9 mouse cellular contexts compared by ENCODE assay signal in genomic region chr10:53379709-53380106, GRCm38 (mm10). TPM values are rescaled to one million over a fixed set of nuclear protein-coding genes. Genes with fewer than 3 reads are reported as not detected.
DNase-seq lines count a peak whose midpoint lies in the region; ATAC-seq lines count a peak whose summit lies in the region.
"Had no signal": no experiment of that assay in that cellular context is flagged by ENCODE, and none has a peak within 500 bp of the region (broad histone marks: within the 10 kb centered on the region; RNA-seq: fewer than 3 reads in every experiment).

Cep85l (minus strand) TSS chr10:53379947.

- peak; percentile 99 for ATAC-seq in embryonic facial prominence, embryonic 11.5 days (replicated peaks; ENCODE audit: insufficient number of reproducible peaks, low FRiP score, low TSS enrichment, low read depth)
- peak; percentile 99 for ATAC-seq in midbrain, embryonic 12.5 days (ENCODE audit: low FRiP score, low read depth)

- H3K9ac ChIP-seq in embryonic facial prominence, embryonic 11.5 days (replicated peaks; ENCODE audit: low read length), result peak within 1 kb of the TSS; percentile 97
- peak within 1 kb of the TSS; percentile 96 for H3K9ac ChIP-seq in midbrain, embryonic 12.5 days (replicated peaks)

- no peaks in the 10 kb centered on the region for H3K9me3 ChIP-seq in embryonic facial prominence, embryonic 11.5 days (replicated peaks; ENCODE audit: control insufficient read depth, low read length)
- H3K9me3 ChIP-seq in limb, embryonic 10.5 days (replicated peaks), result no peaks in the 10 kb centered on the region
- H3K9me3 ChIP-seq in midbrain, embryonic 12.5 days, result no peaks in the 10 kb centered on the region

- H3K4me2 ChIP-seq in embryonic facial prominence, embryonic 11.5 days (ENCODE audit: low read depth, low read length), result peak within 1 kb of the TSS; percentile 71
- H3K4me2 ChIP-seq in midbrain, embryonic 12.5 days (replicated peaks), result peak within 1 kb of the TSS; percentile 69

- peak; percentile 91 for DNase-seq in 3134 (ENCODE audit: extremely low read depth, insufficient read length, low spot score)
- peak; percentile 93 for DNase-seq in adrenal gland, postnatal 25 days
- peak; percentile 95 for DNase-seq in embryonic facial prominence, embryonic 11.5 days (ENCODE audit: low spot score)
- DNase-seq in heart, adult 11 months, result peak; percentile 99
- DNase-seq in kidney, adult 18-20 months, result peak; percentile 88
- DNase-seq in limb, embryonic 10.5 days (ENCODE audit: low spot score), result peak; percentile 93
- DNase-seq in skeletal muscle tissue, adult 2 months (ENCODE audit: low read depth, low spot score), result peak; percentile 89

- H3K4me1 ChIP-seq in embryonic facial prominence, embryonic 11.5 days (ENCODE audit: control insufficient read depth, insufficient read depth, low read length), result no peaks in the 10 kb centered on the region
- peaks cover 33% of the 10 kb centered on the region for H3K4me1 ChIP-seq in limb, embryonic 10.5 days
- H3K4me1 ChIP-seq in midbrain, embryonic 12.5 days, result peaks cover 20% of the 10 kb centered on the region; the same call in 1 of the 2 replicates

- no peaks in the 10 kb centered on the region for H3K27me3 ChIP-seq in embryonic facial prominence, embryonic 11.5 days (ENCODE audit: control insufficient read depth, insufficient read depth, low read length)
- H3K27me3 ChIP-seq in limb, embryonic 10.5 days (ENCODE audit: low read depth, poor library complexity, severe bottlenecking), result no peaks in the 10 kb centered on the region
- no peaks in the 10 kb centered on the region for H3K27me3 ChIP-seq in midbrain, embryonic 12.5 days

- H3K27ac ChIP-seq in embryonic facial prominence, embryonic 11.5 days (replicated peaks; ENCODE audit: low read depth, low read length), result peak within 1 kb of the TSS; percentile 91
- peak within 1 kb of the TSS; percentile 98 for H3K27ac ChIP-seq in limb, embryonic 10.5 days
- peak within 1 kb of the TSS; percentile 97 for H3K27ac ChIP-seq in midbrain, embryonic 12.5 days (replicated peaks)

- no peaks in the 10 kb centered on the region for H3K36me3 ChIP-seq in embryonic facial prominence, embryonic 11.5 days (replicated peaks; ENCODE audit: control insufficient read depth, insufficient read depth, low read depth, low read length)
- no peaks in the 10 kb centered on the region for H3K36me3 ChIP-seq in limb, embryonic 10.5 days
- H3K36me3 ChIP-seq in midbrain, embryonic 12.5 days, result no peaks in the 10 kb centered on the region
- H3K36me3 ChIP-seq: G1E had no signal

- peak within 1 kb of the TSS; percentile 91 for H3K4me3 ChIP-seq in embryonic facial prominence, embryonic 11.5 days (ENCODE audit: low read depth, low read length)
- H3K4me3 ChIP-seq in limb, embryonic 10.5 days, result peak within 1 kb of the TSS; percentile 97
- peak within 1 kb of the TSS; percentile 91 for H3K4me3 ChIP-seq in midbrain, embryonic 12.5 days

- 0% methylated on average over 23 of the region's 31 CpGs for WGBS in embryonic facial prominence, embryonic 11.5 days
- under 1% methylated on average over 31 of the region's 31 CpGs for WGBS in limb, embryonic 10.5 days
- under 1% methylated on average over 25 of the region's 31 CpGs for WGBS in midbrain, embryonic 12.5 days

RNA-seq across cellular contexts. Expression of gene Cep85l, which starts in this region (rescaled TPM):
- total RNA-seq in adrenal gland, postnatal 25 days (2021), result 12.5 and 13.8 TPM in 2 replicates
- 4.7 and 6.6 TPM in 2 replicates for polyA plus RNA-seq in embryonic facial prominence, embryonic 11.5 days (2014; fragmentation: Nextera tagmentation; extraction: Ambion mirVana)
- 4.8 and 6.1 TPM in 2 replicates for polyA plus RNA-seq in limb, embryonic 10.5 days (2016; fragmentation: Nextera tagmentation; extraction: Ambion mirVana)
- polyA plus RNA-seq in midbrain, embryonic 12.5 days (2016; fragmentation: Nextera tagmentation; extraction: Ambion mirVana), result 6.9 and 7.2 TPM in 2 replicates
- polyA plus RNA-seq: G1E had no signal

Comparison
In these comparisons a context has a peak if more than half of its experiments do, and no peak if none do; other contexts are left out.
1. Peak in every context shown above with its lines: DNase-seq, ATAC-seq, H3K4me3 ChIP-seq and H3K27ac ChIP-seq.